Mouse (Mus musculus): ENCODE measurements around the gene Rapgef2. TPM values are rescaled to one million over a fixed set of nuclear protein-coding genes. Genes with fewer than 3 reads are reported as not detected.

Rapgef2 gene
- polyA plus RNA-seq, 3 experiments from 2014 or later: 5.0 to 7.9 (median 6.5) TPM

GRCm38 (mm10) chr3:79275856-79276645 is 10.3 kb downstream of the Rapgef2 start:
- ATAC-seq: no peak

GRCm38 (mm10) chr3:79273350-79273749 is 13.0 kb downstream of the Rapgef2 start:
- ATAC-seq: no peak

GRCm38 (mm10) chr3:79272939-79273338 is 13.4 kb downstream of the Rapgef2 start:
- peak; percentile 94 for ATAC-seq

GRCm38 (mm10) chr3:79270980-79271555 is 15.2 kb downstream of the Rapgef2 start:
- no peak for ATAC-seq

- ATAC-seq: no peak
Measured at GRCm38 (mm10) chr3:79269872-79270271, 16.4 kb downstream of the Rapgef2 start.

GRCm38 (mm10) chr3:79266976-79267375 is 19.3 kb downstream of the Rapgef2 start:
- ATAC-seq: no peak

- no peak for ATAC-seq
Measured at GRCm38 (mm10) chr3:79261816-79262316, 24.5 kb downstream of the Rapgef2 start.

- no peak for ATAC-seq
Measured at GRCm38 (mm10) chr3:79254023-79254422, 32.3 kb downstream of the Rapgef2 start.

- ATAC-seq: peak; percentile 35
Measured at GRCm38 (mm10) chr3:79253416-79253815, 32.9 kb downstream of the Rapgef2 start.

- ATAC-seq: peak; percentile 57
Measured at GRCm38 (mm10) chr3:79252921-79253394, 33.4 kb downstream of the Rapgef2 start.

- ATAC-seq: no peak
Measured at GRCm38 (mm10) chr3:79249955-79250354, 36.4 kb downstream of the Rapgef2 start.

GRCm38 (mm10) chr3:79248659-79249235 is 37.6 kb downstream of the Rapgef2 start:
- ATAC-seq: peak; percentile 58

- ATAC-seq: peak; percentile 63
Measured at GRCm38 (mm10) chr3:79248208-79248607, 38.1 kb downstream of the Rapgef2 start.

- ATAC-seq: no peak
Measured at GRCm38 (mm10) chr3:79244347-79244746, 42.0 kb downstream of the Rapgef2 start.

- ATAC-seq: no peak
Measured at GRCm38 (mm10) chr3:79242922-79243705, 43.2 kb downstream of the Rapgef2 start.

- no peak for ATAC-seq
Measured at GRCm38 (mm10) chr3:79242298-79242697, 44.0 kb downstream of the Rapgef2 start.

GRCm38 (mm10) chr3:79239066-79239462 is 47.3 kb downstream of the Rapgef2 start:
- ATAC-seq: peak; percentile 66

- no peak for ATAC-seq
Measured at GRCm38 (mm10) chr3:79238456-79239065, 47.8 kb downstream of the Rapgef2 start.

- ATAC-seq: peak; percentile 89
Measured at GRCm38 (mm10) chr3:79237619-79238342, 48.5 kb downstream of the Rapgef2 start.

- ATAC-seq: no peak
Measured at GRCm38 (mm10) chr3:79234485-79234884, 51.8 kb downstream of the Rapgef2 start.

All from inflammation-experienced regulatory T-cells, adult 6 months (primary cell).